Mouse (Mus musculus) stomach, embryonic 16.5 days (tissue): ENCODE data around the gene Tsc22d4. TPM values are rescaled to one million over a fixed set of nuclear protein-coding genes. Genes with fewer than 3 reads are reported as not detected.
"Not testable (repeated sequence)": the region's sequence is repeated elsewhere in the genome, so short reads cannot be mapped to it uniquely, and the experiment has no call there.

ENCODE experiments used
- ATAC-seq: fragments of 200-750 bp; cut with Nextera tagmentation; 2 replicates; pipeline ENCODE4 v1.8.0; 2017; ENCODE audit warnings: moderate number of reproducible peaks, moderate TSS enrichment; ENCODE audit not compliant: insufficient read depth, low FRiP score
- H3K27ac ChIP-seq: fragments of 300-500 bp; sonication (generic); 2 replicates; pipeline ENCODE4 v1.5.1; 2014; ENCODE audit warnings: low read length
- H3K27me3 ChIP-seq: fragments of 300-500 bp; sonication (generic); 2 replicates; pipeline ENCODE4 v1.6.1; 2014; ENCODE audit warnings: low read length, control low read depth, mixed read lengths; ENCODE audit not compliant: control insufficient read depth, insufficient read depth
- H3K36me3 ChIP-seq: fragments of 300-500 bp; sonication (generic); 2 replicates; pipeline ENCODE4 v1.6.1; 2014; ENCODE audit warnings: low read length; ENCODE audit not compliant: control insufficient read depth, insufficient read depth
- H3K4me1 ChIP-seq: fragments of 300-500 bp; sonication (generic); 2 replicates; pipeline ENCODE4 v1.6.1; 2014; ENCODE audit warnings: low read length, control low read depth, mixed read lengths; ENCODE audit not compliant: control insufficient read depth, insufficient read depth
- H3K4me2 ChIP-seq: fragments of 300-500 bp; sonication (generic); 2 replicates; pipeline ENCODE4 v1.6.1; 2014; ENCODE audit warnings: low read depth, low read length, mixed read lengths
- H3K4me3 ChIP-seq: fragments of 300-500 bp; sonication (generic); replicated peaks from 2 replicates; pipeline ENCODE4 v1.5.1; 2014; ENCODE audit warnings: mild to moderate bottlenecking, low read length
- H3K9ac ChIP-seq: fragments of 300-500 bp; sonication (generic); 2 replicates; pipeline ENCODE4 v1.6.1; 2014; ENCODE audit warnings: low read length
- H3K9me3 ChIP-seq: fragments of 300-500 bp; sonication (generic); replicated peaks from 2 replicates; pipeline ENCODE4 v1.6.1; 2016; ENCODE audit warnings: low read length, control low read depth; ENCODE audit not compliant: control insufficient read depth
- WGBS: fragments of 180-500 bp; shearing (Covaris S2); extraction: QIAGEN DNeasy Blood & Tissue Kit; methylation state at CpG from one replicate; pipeline ENCODE4 v1.1.7; 2014; 5-methylcytosine and 5-hydroxymethylcytosine counted together
- polyA plus RNA-seq: library from polyadenylated mRNA; unstranded; fragments of >200 nt; fragmentation: Nextera tagmentation; extraction: Ambion mirVana; gene quantifications from 2 replicates; pipeline ENCODE4 v1.2.1, GENCODE M21; 2015

Tsc22d4 gene
- polyA plus RNA-seq, 1 experiment from 2014 or later, result 119 TPM

- Histone ChIP-seq H3K9ac (peak overlapping the region; percentile 96), H3K36me3 (peaks cover 8% of the 10 kb centered on the region; the same call in 1 of the 2 replicates), H3K4me2 (peak overlapping the region; percentile 98), H3K27me3 (no peaks in the 10 kb centered on the region), H3K27ac (peak overlapping the region; percentile 99), H3K4me1 (peaks cover 21% of the 10 kb centered on the region), H3K9me3 (no peaks in the 10 kb centered on the region), H3K4me3 (peak overlapping the region; percentile 88)
- ATAC-seq, result no peak
- 0% methylated on average over 16 of the region's 16 CpGs for WGBS
These were observed 1.4 kb downstream of the Tsc22d4 start for GRCm38 (mm10) chr5:137746851-137747325.

- H3K4me2 ChIP-seq, result peak overlapping the region; percentile 98
These were observed 1.9 kb downstream of the Tsc22d4 start for GRCm38 (mm10) chr5:137747326-137747961.

GRCm38 (mm10) chr5:137748130-137748770, 2.7 kb downstream of the Tsc22d4 start:
- peaks cover 12% of the 10 kb centered on the region; the same call in 1 of the 2 replicates for H3K36me3 ChIP-seq
- H3K4me3 ChIP-seq, result peak overlapping the region; percentile 88
- peak overlapping the region; percentile 98 for H3K4me2 ChIP-seq
- H3K9ac ChIP-seq, result peak overlapping the region; percentile 96
- H3K9me3 ChIP-seq, result no peaks in the 10 kb centered on the region
- peak overlapping the region; percentile 99 for H3K27ac ChIP-seq
- H3K27me3 ChIP-seq, result no peaks in the 10 kb centered on the region
- WGBS, result 18% methylated on average over 5 of the region's 5 CpGs
- no peak for ATAC-seq
- H3K4me1 ChIP-seq, result peaks cover 21% of the 10 kb centered on the region

More at GRCm38 (mm10) chr5:137747326-137747961, 1.9 kb downstream of the Tsc22d4 start:
- H3K4me1 ChIP-seq, result peaks cover 21% of the 10 kb centered on the region
- no peaks in the 10 kb centered on the region for H3K27me3 ChIP-seq
- 2% methylated on average over 26 of the region's 26 CpGs for WGBS
- peak overlapping the region; percentile 99 for H3K27ac ChIP-seq
- no peak for ATAC-seq
- peak overlapping the region; percentile 96 for H3K9ac ChIP-seq
- H3K4me3 ChIP-seq, result peak overlapping the region; percentile 88
- H3K9me3 ChIP-seq, result no peaks in the 10 kb centered on the region
- H3K36me3 ChIP-seq, result peaks cover 12% of the 10 kb centered on the region; the same call in 1 of the 2 replicates

GRCm38 (mm10) chr5:137749196-137749836, 3.8 kb downstream of the Tsc22d4 start:
- H3K9ac ChIP-seq, result peak overlapping the region; percentile 96
- 35% methylated on average over 6 of the region's 6 CpGs for WGBS
- peak overlapping the region; percentile 98 for H3K4me2 ChIP-seq
- H3K4me1 ChIP-seq, result peaks cover 21% of the 10 kb centered on the region
- ATAC-seq, result no peak
- H3K4me3 ChIP-seq, result peak overlapping the region; percentile 88
- H3K9me3 ChIP-seq, result no peaks in the 10 kb centered on the region
- H3K27me3 ChIP-seq, result no peaks in the 10 kb centered on the region
- peaks cover 12% of the 10 kb centered on the region; the same call in 1 of the 2 replicates for H3K36me3 ChIP-seq
- peak overlapping the region; percentile 99 for H3K27ac ChIP-seq

- H3K27me3 ChIP-seq, ATAC-seq, H3K4me3 ChIP-seq, H3K9ac ChIP-seq, H3K4me2 ChIP-seq, H3K27ac ChIP-seq, H3K9me3 ChIP-seq: not testable (repeated sequence)
- peaks cover 21% of the 10 kb centered on the region for H3K4me1 ChIP-seq
- H3K36me3 ChIP-seq, result peaks cover 12% of the 10 kb centered on the region; the same call in 1 of the 2 replicates
- WGBS, result 87% methylated on average over 7 of the region's 8 CpGs
These were observed 4.7 kb downstream of the Tsc22d4 start for GRCm38 (mm10) chr5:137750212-137750611.

- Histone ChIP-seq H3K27me3 (no peaks in the 10 kb centered on the region), H3K4me2 (no peak overlapping the region), H3K9ac (no peak overlapping the region), H3K4me3 (no peak overlapping the region), H3K36me3 (peaks cover 12% of the 10 kb centered on the region; the same call in 1 of the 2 replicates), H3K4me1 (peaks cover 26% of the 10 kb centered on the region), H3K9me3 (no peaks in the 10 kb centered on the region), H3K27ac (no peak overlapping the region)
- no peak for ATAC-seq
- WGBS, result 90% methylated on average over 13 of the region's 13 CpGs
These were observed 5.8 kb downstream of the Tsc22d4 start for GRCm38 (mm10) chr5:137751221-137751887.

- Histone ChIP-seq H3K9me3 (no peaks in the 10 kb centered on the region), H3K36me3 (peaks cover 12% of the 10 kb centered on the region; the same call in 1 of the 2 replicates), H3K4me3 (no peak overlapping the region), H3K4me1 (peaks cover 28% of the 10 kb centered on the region), H3K9ac (no peak overlapping the region), H3K4me2 (no peak overlapping the region), H3K27me3 (no peaks in the 10 kb centered on the region), H3K27ac (no peak overlapping the region)
- no peak for ATAC-seq
- 86% methylated on average over 6 of the region's 6 CpGs for WGBS
These were observed 6.5 kb downstream of the Tsc22d4 start for GRCm38 (mm10) chr5:137751988-137752387.

GRCm38 (mm10) chr5:137753111-137753832, 7.7 kb downstream of the Tsc22d4 start:
- Histone ChIP-seq H3K4me1 (peaks cover 23% of the 10 kb centered on the region), H3K4me3 (no peak overlapping the region), H3K27ac (no peak overlapping the region), H3K9me3 (no peaks in the 10 kb centered on the region), H3K4me2 (no peak overlapping the region), H3K36me3 (peaks cover 16% of the 10 kb centered on the region; the same call in 1 of the 2 replicates), H3K27me3 (no peaks in the 10 kb centered on the region), H3K9ac (0 out of 2 replicates have a peak overlapping the region, but pooled peaks have one; percentile 11)
- no peak; the same call in 1 of the 2 replicates for ATAC-seq
- WGBS, result 60% methylated on average over 13 of the region's 13 CpGs
